Mouse (Mus musculus) hindbrain, embryonic 12.5 days (tissue): ENCODE results near the gene Kcnj10. TPM values are rescaled to one million over a fixed set of nuclear protein-coding genes. Genes with fewer than 3 reads are reported as not detected.

Experiments used
- ATAC-seq: fragments of 200-750 bp; cut with Nextera tagmentation; 2 replicates; pipeline ENCODE4 v1.8.0; 2017; ENCODE audit warnings: moderate TSS enrichment; ENCODE audit not compliant: low FRiP score
- H3K27ac ChIP-seq: fragments of 300-500 bp; sonication (generic); 2 replicates; pipeline ENCODE4 v1.5.1; 2016; ENCODE audit warnings: mild to moderate bottlenecking
- H3K27me3 ChIP-seq: fragments of 300-500 bp; sonication (generic); 2 replicates; pipeline ENCODE4 v1.6.1; 2016; ENCODE audit warnings: mild to moderate bottlenecking
- H3K36me3 ChIP-seq: fragments of 300-500 bp; sonication (generic); 2 replicates; pipeline ENCODE4 v1.6.1; 2016; ENCODE audit warnings: mild to moderate bottlenecking
- H3K4me1 ChIP-seq: fragments of 300-500 bp; sonication (generic); 2 replicates; pipeline ENCODE4 v1.6.1; 2016
- H3K4me2 ChIP-seq: fragments of 300-500 bp; sonication (generic); replicated peaks from 2 replicates; pipeline ENCODE4 v1.6.1; 2016; ENCODE audit warnings: mild to moderate bottlenecking
- H3K4me3 ChIP-seq: fragments of 300-500 bp; sonication (generic); 2 replicates; pipeline ENCODE4 v1.5.1; 2016; ENCODE audit warnings: mild to moderate bottlenecking
- H3K9ac ChIP-seq: fragments of 300-500 bp; sonication (generic); 2 replicates; pipeline ENCODE4 v1.6.1; 2016; ENCODE audit warnings: mild to moderate bottlenecking, moderate library complexity
- H3K9me3 ChIP-seq: fragments of 300-500 bp; sonication (generic); replicated peaks from 2 replicates; pipeline ENCODE4 v1.6.1; 2016; ENCODE audit warnings: mild to moderate bottlenecking
- WGBS: fragments of 180-500 bp; shearing (Covaris S2); methylation state at CpG from one replicate; pipeline ENCODE4 v1.1.7; 2016; 5-methylcytosine and 5-hydroxymethylcytosine counted together
- polyA plus RNA-seq: library from polyadenylated mRNA; unstranded; fragments of >200 nt; fragmentation: Nextera tagmentation; extraction: Ambion mirVana; gene quantifications from 2 replicates; pipeline ENCODE4 v1.2.1, GENCODE M21; 2016

The Kcnj10 gene
- polyA plus RNA-seq, 1 experiment from 2014 or later: 0.53 TPM

- H3K27me3 ChIP-seq: peaks cover 4% of the 10 kb centered on the region; the same call in 1 of the 2 replicates
- H3K36me3 ChIP-seq: no peaks in the 10 kb centered on the region
- H3K27ac ChIP-seq: no peak overlapping the region
- H3K9ac ChIP-seq: no peak overlapping the region
- H3K9me3 ChIP-seq: no peaks in the 10 kb centered on the region
- no peak overlapping the region for H3K4me3 ChIP-seq
- ATAC-seq: no peak
- peaks cover 60% of the 10 kb centered on the region for H3K4me1 ChIP-seq
- 75% methylated on average over 6 of the region's 6 CpGs for WGBS
- H3K4me2 ChIP-seq: no peak overlapping the region
Measured at GRCm38 (mm10) chr1:172304443-172304842, 36.6 kb upstream of the Kcnj10 start.

GRCm38 (mm10) chr1:172305153-172305552 lies 35.9 kb upstream of the Kcnj10 start:
- Histone ChIP-seq H3K27me3 (peaks cover 2% of the 10 kb centered on the region; the same call in 1 of the 2 replicates), H3K4me1 (peaks cover 61% of the 10 kb centered on the region), H3K9ac (no peak overlapping the region), H3K27ac (no peak overlapping the region), H3K4me3 (no peak overlapping the region), H3K9me3 (no peaks in the 10 kb centered on the region), H3K4me2 (no peak overlapping the region), H3K36me3 (no peaks in the 10 kb centered on the region)
- WGBS: 90% methylated on average over 2 of the region's 2 CpGs
- ATAC-seq: no peak

- H3K4me1 ChIP-seq: peaks cover 56% of the 10 kb centered on the region
- H3K36me3 ChIP-seq: no peaks in the 10 kb centered on the region
- 72% methylated on average over 3 of the region's 3 CpGs for WGBS
- ATAC-seq: no peak
- no peak overlapping the region for H3K9ac ChIP-seq
- no peaks in the 10 kb centered on the region for H3K9me3 ChIP-seq
- no peaks in the 10 kb centered on the region; the same call in 1 of the 2 replicates for H3K27me3 ChIP-seq
- H3K4me2 ChIP-seq: no peak overlapping the region
- no peak overlapping the region for H3K4me3 ChIP-seq
- H3K27ac ChIP-seq: no peak overlapping the region
Measured at GRCm38 (mm10) chr1:172305635-172306034, 35.4 kb upstream of the Kcnj10 start.

GRCm38 (mm10) chr1:172306196-172306595 lies 34.8 kb upstream of the Kcnj10 start:
- WGBS: 75% methylated on average over 4 of the region's 4 CpGs
- H3K27ac ChIP-seq: no peak overlapping the region
- no peak for ATAC-seq

GRCm38 (mm10) chr1:172306885-172307284 lies 34.1 kb upstream of the Kcnj10 start:
- peak overlapping the region; percentile 23; the same call in 1 of the 2 replicates for H3K27ac ChIP-seq
- H3K4me3 ChIP-seq: no peak overlapping the region
- H3K4me1 ChIP-seq: peaks cover 53% of the 10 kb centered on the region
- WGBS: 68% methylated on average over 4 of the region's 6 CpGs
- no peak overlapping the region for H3K4me2 ChIP-seq
- H3K36me3 ChIP-seq: no peaks in the 10 kb centered on the region
- no peaks in the 10 kb centered on the region for H3K9me3 ChIP-seq
- no peak overlapping the region for H3K9ac ChIP-seq
- no peak for ATAC-seq
- H3K27me3 ChIP-seq: no peaks in the 10 kb centered on the region; the same call in 1 of the 2 replicates

More at GRCm38 (mm10) chr1:172306196-172306595, 34.8 kb upstream of the Kcnj10 start:
- H3K4me3 ChIP-seq: no peak overlapping the region
- H3K9me3 ChIP-seq: no peaks in the 10 kb centered on the region
- H3K27me3 ChIP-seq: no peaks in the 10 kb centered on the region; the same call in 1 of the 2 replicates
- H3K36me3 ChIP-seq: no peaks in the 10 kb centered on the region
- no peak overlapping the region for H3K9ac ChIP-seq
- H3K4me1 ChIP-seq: peaks cover 53% of the 10 kb centered on the region
- no peak overlapping the region for H3K4me2 ChIP-seq

GRCm38 (mm10) chr1:172307936-172308335 lies 33.1 kb upstream of the Kcnj10 start:
- Histone ChIP-seq H3K9me3 (no peaks in the 10 kb centered on the region), H3K4me2 (no peak overlapping the region), H3K4me3 (no peak overlapping the region), H3K4me1 (peaks cover 48% of the 10 kb centered on the region), H3K9ac (peak overlapping the region; percentile 23; the same call in 1 of the 2 replicates), H3K27ac (peak overlapping the region; percentile 52), H3K27me3 (no peaks in the 10 kb centered on the region; the same call in 1 of the 2 replicates), H3K36me3 (no peaks in the 10 kb centered on the region)
- no peak for ATAC-seq
- 52% methylated on average over 10 of the region's 10 CpGs for WGBS

DNA sequence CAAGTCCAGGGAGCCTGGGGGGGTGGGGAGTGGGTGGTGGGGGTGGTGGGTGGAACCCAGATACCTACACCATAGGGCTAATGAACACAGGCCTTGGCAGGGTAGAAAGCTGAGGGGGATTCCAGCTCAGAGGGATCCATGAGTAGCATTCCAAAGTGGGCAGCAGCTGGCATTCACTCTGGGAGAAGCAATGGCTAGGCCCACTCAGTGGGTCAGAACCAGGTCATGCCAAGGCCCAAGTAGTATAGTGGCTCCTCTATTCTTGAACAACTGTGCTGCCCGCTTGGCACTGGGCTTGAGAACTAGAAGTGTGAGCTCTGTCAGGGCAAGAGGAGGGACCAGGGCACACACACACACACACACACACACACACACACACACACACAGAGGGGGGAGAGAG lies 32.6 kb upstream of the Kcnj10 start:
- H3K36me3 ChIP-seq: no peaks in the 10 kb centered on the region
- peak overlapping the region; percentile 52; the same call in 1 of the 2 replicates for H3K27ac ChIP-seq
- no peaks in the 10 kb centered on the region; the same call in 1 of the 2 replicates for H3K27me3 ChIP-seq
- H3K9ac ChIP-seq: peak overlapping the region; percentile 23; the same call in 1 of the 2 replicates
- 100% methylated on average over 1 of the region's 1 CpGs for WGBS
- no peak overlapping the region for H3K4me3 ChIP-seq
- H3K4me1 ChIP-seq: peaks cover 48% of the 10 kb centered on the region
- no peaks in the 10 kb centered on the region for H3K9me3 ChIP-seq
- no peak for ATAC-seq
- no peak overlapping the region for H3K4me2 ChIP-seq

DNA sequence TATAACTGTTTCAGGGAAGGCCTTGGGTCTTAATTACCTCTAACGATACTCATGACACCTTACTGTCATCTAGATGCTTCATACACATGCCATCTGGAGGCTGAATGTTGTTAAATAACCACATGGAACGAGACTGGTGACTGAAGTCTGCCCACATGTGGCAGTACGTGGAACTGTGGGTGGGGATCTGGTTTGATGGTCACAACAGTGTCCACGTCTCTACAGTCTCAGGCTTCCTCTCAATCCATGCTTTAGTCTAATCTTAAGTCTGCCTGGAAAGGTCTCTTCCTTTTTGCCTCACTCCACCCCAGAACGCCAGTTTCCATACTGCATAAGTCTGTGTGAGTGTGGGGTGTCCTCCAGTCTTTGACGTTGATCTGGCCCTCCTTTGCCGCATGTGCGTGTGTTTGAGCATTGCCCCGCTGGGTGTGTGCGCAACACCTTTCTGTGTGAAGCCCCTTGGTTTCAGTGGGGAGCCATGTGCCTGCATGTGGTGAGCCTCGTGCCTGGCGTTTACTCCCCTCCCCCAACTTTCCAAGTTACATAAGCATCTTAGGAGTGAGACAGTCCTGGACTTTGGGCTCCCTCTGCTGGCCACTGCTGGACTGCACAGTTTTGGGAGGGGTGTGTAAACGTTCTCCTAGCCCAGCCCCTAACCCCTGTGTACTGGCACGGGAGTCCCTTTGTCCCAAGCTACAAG lies 31.2 kb upstream of the Kcnj10 start:
- H3K36me3 ChIP-seq: no peaks in the 10 kb centered on the region
- H3K4me2 ChIP-seq: peak overlapping the region; percentile 52
- peak overlapping the region; percentile 12; the same call in 1 of the 2 replicates for H3K4me3 ChIP-seq
- peak overlapping the region; percentile 55; the same call in 1 of the 2 replicates for H3K27ac ChIP-seq
- peak; percentile 51 for ATAC-seq
- no peaks in the 10 kb centered on the region for H3K27me3 ChIP-seq
- H3K4me1 ChIP-seq: peaks cover 56% of the 10 kb centered on the region
- H3K9ac ChIP-seq: peak overlapping the region; percentile 52; the same call in 1 of the 2 replicates
- 5% methylated on average over 14 of the region's 14 CpGs for WGBS
- H3K9me3 ChIP-seq: no peaks in the 10 kb centered on the region

DNA sequence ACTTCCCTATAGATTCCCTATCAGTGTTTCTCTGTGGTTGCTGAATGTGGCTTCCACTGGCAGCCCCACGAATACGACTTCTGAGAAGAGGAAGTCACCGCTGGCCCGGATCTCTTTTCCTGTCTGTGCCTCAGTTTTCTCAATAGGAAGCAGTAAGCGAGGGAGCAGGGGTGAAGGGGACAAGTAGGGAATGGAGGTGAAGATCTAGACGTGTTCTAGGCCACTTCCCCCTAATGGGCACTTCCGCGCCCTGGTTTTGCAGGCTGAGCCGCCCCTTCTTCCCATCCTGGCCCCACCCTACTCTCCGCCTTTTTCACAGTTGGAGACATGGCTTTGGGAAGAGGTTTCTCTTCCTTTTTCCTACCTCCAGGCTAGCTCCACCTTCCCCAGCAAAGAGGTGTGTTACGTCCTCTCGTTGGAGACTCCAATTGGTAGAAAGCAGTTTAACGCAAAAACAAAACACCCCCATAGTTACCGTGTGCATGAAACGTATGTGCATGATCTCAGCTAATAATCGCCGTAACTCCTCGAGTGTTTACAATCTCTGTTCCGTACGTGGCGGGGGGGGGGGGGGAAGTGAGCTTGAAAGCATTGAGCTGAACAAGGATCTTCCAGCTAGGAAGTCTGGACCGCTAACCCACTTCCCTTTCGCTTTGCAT lies 29.6 kb upstream of the Kcnj10 start:
- no peaks in the 10 kb centered on the region for H3K9me3 ChIP-seq
- peaks cover 68% of the 10 kb centered on the region for H3K4me1 ChIP-seq
- peak overlapping the region; percentile 88 for H3K27ac ChIP-seq
- H3K27me3 ChIP-seq: no peaks in the 10 kb centered on the region
- H3K4me2 ChIP-seq: peak overlapping the region; percentile 83
- ATAC-seq: no peak
- peaks cover 2% of the 10 kb centered on the region for H3K36me3 ChIP-seq
- peak overlapping the region; percentile 79 for H3K4me3 ChIP-seq
- peak overlapping the region; percentile 64 for H3K9ac ChIP-seq
- WGBS: 7% methylated on average over 23 of the region's 23 CpGs

- peaks cover 76% of the 10 kb centered on the region for H3K4me1 ChIP-seq
- H3K9ac ChIP-seq: peak overlapping the region; percentile 83
- H3K27ac ChIP-seq: peak overlapping the region; percentile 88
- peak; percentile 68 for ATAC-seq
- under 1% methylated on average over 49 of the region's 55 CpGs for WGBS
- H3K36me3 ChIP-seq: peaks cover 5% of the 10 kb centered on the region
- H3K4me3 ChIP-seq: peak overlapping the region; percentile 79
- H3K9me3 ChIP-seq: no peaks in the 10 kb centered on the region
- no peaks in the 10 kb centered on the region for H3K27me3 ChIP-seq
- peak overlapping the region; percentile 83 for H3K4me2 ChIP-seq
Measured at GRCm38 (mm10) chr1:172311921-172312767, 28.9 kb upstream of the Kcnj10 start.

DNA sequence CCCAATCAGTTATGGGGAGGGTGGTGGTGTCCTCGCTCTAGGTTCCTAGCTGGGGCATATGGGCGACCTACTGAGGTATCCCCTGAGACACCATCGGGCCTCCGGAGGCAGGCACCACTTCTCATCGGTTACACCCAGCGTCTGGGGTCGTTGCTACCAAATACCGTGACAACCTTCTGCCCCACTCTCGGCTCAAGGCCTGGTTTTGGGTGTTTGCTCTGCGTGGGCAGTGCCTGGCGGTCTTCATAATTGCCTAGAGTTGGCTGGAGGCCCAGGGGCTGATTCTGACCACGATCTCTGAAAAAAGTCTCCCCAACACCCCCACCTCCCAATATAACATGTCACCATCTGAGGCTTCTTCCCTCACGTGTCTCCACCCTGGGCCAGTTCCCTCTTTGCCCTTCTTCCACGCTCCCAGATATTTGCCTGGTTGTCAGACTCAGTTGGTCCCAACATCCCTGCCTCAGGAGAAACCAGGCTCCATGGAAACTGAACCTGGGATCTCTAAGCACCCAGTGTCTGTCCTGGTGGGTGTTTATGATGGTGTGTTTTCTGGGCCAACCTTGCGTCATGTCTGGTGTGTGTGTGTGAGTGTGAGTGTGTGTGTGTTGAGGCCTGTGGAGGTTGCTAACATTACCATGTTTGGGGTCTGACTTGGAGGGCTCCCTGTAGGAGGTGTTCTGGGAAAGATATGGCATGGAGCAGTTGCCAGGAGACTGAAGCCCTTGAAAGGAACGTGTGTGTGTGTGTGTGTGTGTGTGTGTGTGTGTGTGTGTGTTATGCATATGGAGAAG lies 28.0 kb upstream of the Kcnj10 start:
- 11% methylated on average over 16 of the region's 16 CpGs for WGBS
- H3K9me3 ChIP-seq: no peaks in the 10 kb centered on the region
- peak overlapping the region; percentile 83 for H3K9ac ChIP-seq
- no peaks in the 10 kb centered on the region for H3K27me3 ChIP-seq
- H3K27ac ChIP-seq: peak overlapping the region; percentile 88
- H3K4me1 ChIP-seq: peaks cover 78% of the 10 kb centered on the region
- ATAC-seq: peak; percentile 1; the same call in 1 of the 2 replicates
- peaks cover 11% of the 10 kb centered on the region for H3K36me3 ChIP-seq
- peak overlapping the region; percentile 79 for H3K4me3 ChIP-seq
- peak overlapping the region; percentile 83 for H3K4me2 ChIP-seq
